Mouse (Mus musculus): ENCODE data around the gene Ankfy1.
"Not testable (repeated sequence)": the region's sequence is repeated elsewhere in the genome, so short reads cannot be mapped to it uniquely, and the experiment has no call there.

Gene Ankfy1

GRCm38 (mm10) chr11:72689551-72690510 is at the start of gene Ankfy1:
Ankfy1 (plus strand) TSS chr11:72690006.
- peak; percentile 98 for DNase-seq (ENCODE audit: low spot score in 2 of 2)

GRCm38 (mm10) chr11:72642730-72643129 is 47.1 kb upstream of the Ankfy1 start:
- no peak for DNase-seq (ENCODE audit: low spot score in 2 of 2)

DNA sequence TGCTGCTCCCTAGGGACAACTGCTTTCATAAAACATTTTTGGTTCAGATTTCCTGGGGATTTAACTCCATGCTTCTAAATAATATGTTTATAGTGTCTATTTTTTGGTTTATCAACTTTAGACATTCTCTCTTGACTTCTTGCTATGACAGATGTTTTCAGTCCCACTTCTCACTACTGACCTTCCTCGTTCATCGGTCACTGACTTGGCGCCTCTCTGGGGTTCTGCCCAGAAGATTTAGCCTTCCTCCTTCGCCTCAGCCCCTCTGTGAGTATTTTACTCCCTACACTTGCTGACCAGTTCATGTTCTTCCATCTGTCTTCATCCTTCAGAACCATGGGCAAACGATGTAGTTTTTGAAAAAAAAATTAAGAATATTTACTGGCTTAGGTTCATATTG is 44.4 kb upstream of the Ankfy1 start:
- no peak for DNase-seq (ENCODE audit: low spot score in 2 of 2)

DNA sequence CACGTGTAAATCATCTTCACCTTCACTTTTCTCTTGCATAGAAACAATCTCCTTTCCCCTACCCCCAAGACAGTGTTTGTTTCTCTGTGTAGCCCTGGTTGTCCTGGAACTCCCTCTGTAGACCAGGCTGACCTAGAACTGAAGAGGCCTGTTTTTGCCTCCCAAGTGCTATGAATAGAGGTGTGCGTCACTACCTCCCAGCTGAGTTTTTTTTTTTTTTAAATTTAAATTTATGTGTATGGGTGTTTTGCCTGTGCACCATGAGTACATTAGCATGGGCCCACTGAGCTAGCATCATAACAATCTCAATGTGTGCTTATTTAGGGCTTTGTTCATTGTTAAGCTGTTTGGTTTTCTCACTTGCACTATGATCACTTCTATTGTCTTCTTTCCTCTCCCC is 39.5 kb upstream of the Ankfy1 start:
- DNase-seq (ENCODE audit: low spot score in 2 of 2), result no peak

DNA sequence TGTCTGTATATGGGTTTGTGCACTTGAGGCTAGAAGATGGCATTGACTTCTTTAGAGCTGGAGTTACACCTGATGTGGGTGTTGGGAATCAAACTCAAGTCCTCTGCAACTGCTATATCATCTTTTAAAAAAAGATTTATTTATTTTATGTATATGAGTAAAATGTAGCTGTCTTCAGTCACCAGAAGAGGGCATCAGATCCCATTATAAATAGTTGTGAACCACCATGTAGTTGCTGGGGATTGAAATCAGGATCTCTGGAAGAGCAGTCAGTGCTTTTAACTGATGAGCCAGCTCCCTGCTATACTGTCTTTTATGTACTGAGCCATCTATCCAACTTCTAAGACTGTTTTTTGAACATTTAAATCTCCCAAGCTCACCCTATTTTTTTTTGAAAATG is 29.9 kb upstream of the Ankfy1 start:
- DNase-seq (ENCODE audit: low spot score in 2 of 2), result no peak

DNA sequence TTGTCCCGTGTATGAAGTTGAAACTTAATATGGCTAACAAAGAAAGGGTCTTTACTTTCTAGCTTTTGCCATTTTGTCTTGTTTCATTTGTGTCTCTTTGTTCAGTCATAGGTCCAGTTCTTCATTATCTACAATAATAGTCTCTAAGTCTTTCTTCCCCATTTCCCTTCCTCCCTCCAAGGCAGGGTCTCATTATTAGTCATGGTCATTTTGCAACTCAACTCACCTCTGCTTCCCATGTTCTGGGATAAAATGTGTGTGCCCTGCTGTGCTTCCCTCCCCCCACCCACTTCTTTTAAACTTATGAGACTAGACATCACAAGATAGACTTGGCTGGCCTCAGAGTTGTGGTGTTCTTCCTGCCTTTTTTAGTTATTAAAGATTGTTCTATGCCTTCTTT is 29.4 kb upstream of the Ankfy1 start:
- DNase-seq (ENCODE audit: low spot score in 2 of 2), result no peak

GRCm38 (mm10) chr11:72664641-72665040 is 25.2 kb upstream of the Ankfy1 start:
- no peak for DNase-seq (ENCODE audit: low spot score in 2 of 2)

DNA sequence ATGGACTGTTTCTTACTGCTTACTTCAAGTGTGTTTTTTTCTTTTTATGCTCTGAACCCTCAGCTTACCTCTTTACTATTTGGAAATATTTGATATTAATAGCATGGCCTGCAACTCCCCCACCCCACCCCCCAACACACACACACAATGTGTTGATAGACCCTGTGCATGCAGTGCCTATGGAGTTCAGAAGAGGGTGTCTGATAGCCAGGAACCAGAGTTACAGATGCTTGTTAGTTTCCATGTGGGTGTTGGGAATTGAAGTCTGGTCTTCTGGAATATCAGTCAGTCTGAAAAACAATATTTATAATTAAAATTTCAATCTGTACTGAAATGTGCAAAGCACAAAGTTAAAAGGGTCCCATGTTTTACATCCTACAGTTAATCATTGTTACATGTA is 19.2 kb upstream of the Ankfy1 start:
- no peak for DNase-seq (ENCODE audit: low spot score in 2 of 2)

- peak in 1 of 2 experiments; percentile 14 for DNase-seq (ENCODE audit: low spot score in 2 of 2)
Observed at GRCm38 (mm10) chr11:72671294-72671988, 18.4 kb upstream of the Ankfy1 start.

DNA sequence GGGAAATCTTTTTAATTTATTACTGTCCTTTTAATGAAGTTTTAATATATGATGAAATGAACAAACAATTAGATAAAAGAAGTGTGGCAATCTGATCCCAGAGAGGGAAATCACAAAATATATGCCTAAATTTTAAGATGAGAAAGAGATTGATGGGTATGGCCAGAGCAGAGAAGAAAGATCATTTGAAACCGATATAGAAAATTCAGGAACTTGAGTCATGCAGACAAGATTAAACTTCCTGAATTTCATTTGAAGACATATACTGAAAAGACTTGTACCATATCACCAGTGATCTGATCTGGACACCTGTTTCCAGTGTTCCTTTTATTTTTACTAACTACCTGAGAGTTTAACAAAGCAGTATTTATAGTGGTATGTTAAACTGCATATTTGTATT is 17.4 kb upstream of the Ankfy1 start:
- no peak for DNase-seq (ENCODE audit: low spot score in 2 of 2)

- no peak for DNase-seq (ENCODE audit: low spot score in 2 of 2)
Observed at GRCm38 (mm10) chr11:72675280-72675679, 14.5 kb upstream of the Ankfy1 start.

DNA sequence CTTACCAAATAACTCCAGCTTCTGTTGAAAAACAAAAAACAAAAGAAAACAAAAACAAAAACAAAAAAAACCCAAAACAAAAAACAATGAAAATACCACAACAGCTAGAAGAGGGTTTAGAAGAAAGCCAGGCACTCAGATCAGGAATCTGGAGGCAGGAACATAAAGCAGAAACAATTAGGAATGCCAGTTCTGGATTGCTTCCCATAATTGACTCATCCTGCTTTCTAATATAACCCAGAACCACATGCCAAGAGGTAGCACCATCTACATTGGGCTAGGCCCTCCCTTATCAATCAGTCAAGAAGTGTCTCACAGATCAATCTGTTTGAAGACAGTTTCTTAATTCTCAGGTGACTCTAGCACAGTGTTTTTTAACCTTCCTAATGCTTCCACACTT is 9.1 kb upstream of the Ankfy1 start:
- DNase-seq (ENCODE audit: low spot score in 2 of 2), result no peak

GRCm38 (mm10) chr11:72683402-72683801 is 6.4 kb upstream of the Ankfy1 start:
- DNase-seq (ENCODE audit: low spot score in 2 of 2), result no peak

- no peak for DNase-seq (ENCODE audit: low spot score in 2 of 2)
Observed at GRCm38 (mm10) chr11:72686697-72687096, 3.1 kb upstream of the Ankfy1 start.

DNA sequence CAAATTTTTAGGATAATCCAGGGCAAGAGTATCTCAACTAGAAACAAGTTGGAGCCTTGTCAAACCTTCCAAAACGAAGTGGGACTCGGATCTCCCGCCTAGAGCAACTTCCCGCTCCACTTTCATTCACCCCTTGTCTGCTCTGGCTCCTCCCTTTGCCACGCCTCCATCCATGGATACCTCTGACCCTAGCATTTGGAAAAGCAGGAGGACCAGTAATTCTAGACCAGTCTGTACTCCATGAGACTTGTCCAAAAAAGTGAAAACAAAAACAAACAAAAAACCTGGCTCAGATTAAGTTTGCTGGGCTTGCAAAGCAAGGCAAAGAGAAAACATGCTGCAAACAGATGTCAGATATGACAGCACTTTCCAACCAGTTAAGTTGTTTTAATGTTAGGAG is 1.6 kb upstream of the Ankfy1 start:
- no peak for DNase-seq (ENCODE audit: low spot score in 2 of 2)

GRCm38 (mm10) chr11:72689115-72689514 is 691 bp upstream of the Ankfy1 start:
- DNase-seq (ENCODE audit: low spot score in 2 of 2), result no peak

DNA sequence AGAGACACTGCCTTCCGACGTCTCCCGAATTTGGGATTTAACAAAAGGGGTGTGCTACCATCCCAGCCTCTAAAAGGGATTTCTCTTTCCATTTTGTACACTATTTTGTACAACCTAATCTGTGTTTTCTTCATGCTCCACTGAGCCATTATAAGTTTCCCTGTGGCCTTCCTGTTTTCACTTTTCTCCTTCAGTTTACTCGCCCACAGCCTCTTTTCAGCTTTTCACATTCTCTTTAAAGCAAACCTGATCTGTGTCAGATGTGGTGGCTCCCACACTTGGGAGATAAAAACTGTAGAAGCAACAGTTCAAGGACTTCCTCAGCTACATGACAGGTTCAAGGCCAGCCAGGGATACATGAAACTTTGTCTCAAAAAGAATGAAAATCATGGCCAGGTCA is 2.5 kb downstream of the Ankfy1 start:
- no peak for DNase-seq (ENCODE audit: low spot score in 2 of 2)

DNA sequence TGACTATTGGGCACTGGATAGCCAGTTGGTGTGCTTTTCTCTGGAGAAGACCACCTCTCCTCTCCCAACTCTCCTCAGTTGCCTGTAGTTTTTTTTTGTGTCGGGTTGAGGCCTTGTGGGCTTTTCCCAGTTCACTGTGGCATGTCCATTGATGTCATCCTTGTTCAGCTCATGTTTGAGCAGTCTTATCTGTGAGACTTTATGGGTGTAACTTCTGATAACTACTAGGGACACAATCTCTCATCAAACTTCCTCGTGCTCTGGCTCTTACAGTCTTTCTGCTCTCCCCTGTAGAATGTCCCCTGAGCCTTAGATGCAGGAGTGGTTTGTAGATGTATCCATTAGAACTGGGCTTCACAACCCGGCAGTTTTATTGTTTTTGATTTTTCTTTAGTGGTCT is 5.2 kb downstream of the Ankfy1 start:
- no peak for DNase-seq (ENCODE audit: low spot score in 2 of 2)

DNA sequence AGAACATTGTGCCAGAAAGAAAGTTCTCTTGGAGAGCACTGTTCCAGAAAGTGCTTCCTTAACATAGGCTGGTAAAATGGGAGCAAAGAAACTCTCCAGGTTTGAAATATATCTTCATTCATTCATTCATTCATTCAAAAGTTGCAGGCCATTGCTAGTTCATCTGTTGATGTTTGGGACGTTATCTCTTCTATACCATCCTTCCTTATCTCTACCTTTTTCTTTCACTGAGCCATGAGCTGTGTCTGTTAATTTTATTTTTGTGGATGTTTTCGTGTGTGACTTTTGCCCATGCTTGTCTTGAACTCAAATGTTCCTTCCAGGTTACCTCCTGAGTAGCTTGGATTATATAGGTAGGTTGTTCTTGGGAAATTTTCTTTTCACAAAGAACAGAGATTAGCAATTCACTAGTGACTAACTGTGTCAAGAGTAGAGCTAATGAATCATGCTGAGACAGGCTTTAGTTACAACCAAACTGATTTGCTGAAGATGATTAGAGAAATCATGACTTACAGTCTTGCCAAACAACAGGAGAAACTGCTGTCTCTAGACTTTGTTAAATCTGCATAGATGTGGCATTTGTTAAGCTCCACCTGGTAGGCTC is 6.7 kb downstream of the Ankfy1 start:
- DNase-seq (ENCODE audit: low spot score in 2 of 2), result no peak

DNA sequence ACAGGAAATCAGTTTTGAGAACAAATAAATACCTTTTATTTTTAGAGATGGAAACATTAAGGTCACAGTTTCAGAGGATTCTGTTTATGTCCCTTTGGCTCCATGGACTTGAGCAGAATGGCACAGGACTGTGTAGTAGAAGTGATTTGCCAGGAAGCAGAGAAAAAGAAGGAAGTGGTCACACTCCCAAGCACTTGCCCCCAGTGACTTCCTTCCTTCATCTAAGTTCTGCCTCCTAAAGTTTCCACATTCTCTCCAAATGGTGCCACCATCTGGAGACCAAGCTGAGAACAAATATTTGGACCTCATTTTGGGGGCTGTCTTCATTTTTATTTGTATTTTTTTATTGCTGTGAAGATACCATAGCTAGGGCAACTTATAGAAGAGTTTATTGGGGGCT is 7.5 kb downstream of the Ankfy1 start:
- no peak for DNase-seq (ENCODE audit: low spot score in 2 of 2)

DNA sequence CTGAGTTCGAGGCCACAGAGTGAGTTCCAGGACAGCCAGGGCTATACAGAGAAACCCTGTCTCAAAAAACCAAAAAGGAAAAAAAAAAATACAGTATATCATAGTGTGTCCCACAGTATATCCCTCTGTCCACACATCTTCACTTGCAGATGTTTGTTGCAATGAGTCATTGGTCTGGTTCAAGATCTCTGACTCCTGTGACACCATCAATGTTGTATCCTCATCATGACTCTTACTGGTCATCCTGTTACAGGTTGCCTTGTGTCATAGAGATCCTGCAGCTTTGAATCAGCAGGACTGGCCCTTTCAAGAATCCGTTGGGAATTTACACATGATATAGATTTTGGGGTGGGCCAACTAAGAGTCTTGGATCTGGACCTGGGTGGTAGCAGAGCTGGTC is 15.3 kb downstream of the Ankfy1 start:
- not testable (repeated sequence) for DNase-seq (ENCODE audit: low spot score in 2 of 2)

- DNase-seq (ENCODE audit: low spot score in 2 of 2), result no peak
Observed at GRCm38 (mm10) chr11:72712721-72713120, 22.9 kb downstream of the Ankfy1 start.

DNA sequence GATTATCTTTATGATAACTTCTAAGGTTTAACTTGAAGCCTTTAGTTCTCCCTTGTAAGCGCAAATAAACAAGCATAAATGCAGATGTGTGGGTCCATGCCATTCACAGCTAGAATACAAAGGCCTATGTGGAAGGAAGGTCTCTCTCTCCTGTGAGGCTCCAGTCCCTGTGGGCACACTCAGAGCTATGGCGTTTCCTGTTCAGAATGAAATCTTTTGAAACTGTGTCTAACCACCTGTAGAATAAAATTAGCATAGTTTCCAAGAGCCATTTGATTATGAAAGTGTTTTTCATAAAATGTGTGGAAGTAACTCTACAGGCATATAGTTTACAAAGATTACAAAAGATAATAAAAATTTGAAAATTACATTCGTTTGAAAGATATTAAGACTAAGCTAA is 28.4 kb downstream of the Ankfy1 start:
- DNase-seq (ENCODE audit: low spot score in 2 of 2), result no peak
